Mouse (Mus musculus) stomach, postnatal 0 days (tissue): ENCODE measurements around the gene Kcnj10. TPM values are rescaled to one million over a fixed set of nuclear protein-coding genes. Genes with fewer than 3 reads are reported as not detected.
A peak's percentile ranks its signal among the peaks of the same experiment; 100 is the strongest.

Source experiments
- ATAC-seq: fragments of 200-750 bp; cut with Nextera tagmentation; 2 replicates; pipeline ENCODE4 v1.8.0; 2017; ENCODE audit not compliant: low FRiP score, low TSS enrichment
- DNase-seq: peaks from one replicate; pipeline ENCODE4 v3.0.0-alpha.2; 2016; ENCODE audit warnings: low spot score
- H3K27ac ChIP-seq: fragments of 300-500 bp; sonication (generic); replicated peaks from 2 replicates; pipeline ENCODE4 v1.5.1; 2014; ENCODE audit warnings: mild to moderate bottlenecking, control low read depth
- H3K27me3 ChIP-seq: fragments of 300-500 bp; sonication (generic); 2 replicates; pipeline ENCODE4 v1.6.1; 2014; ENCODE audit warnings: low read length; ENCODE audit not compliant: control insufficient read depth, insufficient read depth
- H3K36me3 ChIP-seq: fragments of 300-500 bp; sonication (generic); 2 replicates; pipeline ENCODE4 v1.6.1; 2014; ENCODE audit warnings: low read length, mixed read lengths; ENCODE audit not compliant: control insufficient read depth, insufficient read depth
- H3K4me1 ChIP-seq: fragments of 300-500 bp; sonication (generic); replicated peaks from 2 replicates; pipeline ENCODE4 v1.6.1; 2014; ENCODE audit warnings: antibody characterized with exemption; ENCODE audit not compliant: control insufficient read depth, insufficient read depth
- H3K4me2 ChIP-seq: fragments of 300-500 bp; sonication (generic); replicated peaks from 2 replicates; pipeline ENCODE4 v1.6.1; 2014; ENCODE audit warnings: low read depth, mild to moderate bottlenecking, control low read depth, moderate library complexity
- H3K4me3 ChIP-seq: fragments of 300-500 bp; sonication (generic); 2 replicates; pipeline ENCODE4 v1.5.1; 2014; ENCODE audit warnings: low read depth, low read length, control low read depth
- H3K9ac ChIP-seq: fragments of 300-500 bp; sonication (generic); 2 replicates; pipeline ENCODE4 v1.6.1; 2014; ENCODE audit warnings: mild to moderate bottlenecking, low read length, control low read depth, mixed read lengths
- H3K9me3 ChIP-seq: fragments of 300-500 bp; sonication (generic); 2 replicates; pipeline ENCODE4 v1.6.1; 2016; ENCODE audit warnings: low read length; ENCODE audit not compliant: control insufficient read depth
- CTCF ChIP-seq: IDR thresholded peaks from 2 replicates; pipeline ENCODE4 v1.5.1; 2016; ENCODE audit warnings: antibody characterized with exemption, low read depth, mild to moderate bottlenecking, moderate library complexity
- EP300 ChIP-seq: optimal IDR thresholded peaks from 2 replicates; pipeline ENCODE3; 2016; ENCODE audit warnings: antibody characterized with exemption
- WGBS: fragments of 180-500 bp; shearing (Covaris S2); extraction: QIAGEN DNeasy Blood & Tissue Kit; methylation state at CpG from one replicate; pipeline ENCODE4 v1.1.7; 2014; 5-methylcytosine and 5-hydroxymethylcytosine counted together
- polyA plus RNA-seq: library from polyadenylated mRNA; unstranded; fragments of >200 nt; fragmentation: Nextera tagmentation; extraction: Ambion mirVana; gene quantifications from 2 replicates; pipeline ENCODE4 v1.2.1, GENCODE M21; 2015

The Kcnj10 gene
- polyA plus RNA-seq, 1 experiment from 2014 or later: 0.17 TPM

- TF ChIP-seq EP300: no peak
- peak; percentile 82 for TF ChIP-seq CTCF
- H3K27ac ChIP-seq: no peak overlapping the region
- H3K27me3 ChIP-seq: no peaks in the 10 kb centered on the region; the same call in 1 of the 2 replicates
- H3K9me3 ChIP-seq: no peaks in the 10 kb centered on the region
- H3K4me2 ChIP-seq: peak overlapping the region; percentile 63
- H3K36me3 ChIP-seq: no peaks in the 10 kb centered on the region
- 0 out of 2 replicates have a peak overlapping the region, but pooled peaks have one; percentile 4 for H3K9ac ChIP-seq
- H3K4me1 ChIP-seq: no peaks in the 10 kb centered on the region
- DNase-seq: peak; percentile 79
- 19% methylated on average over 94 of the region's 94 CpGs for WGBS
- peak; percentile 69 for ATAC-seq
- H3K4me3 ChIP-seq: peak overlapping the region; percentile 38
Measured at GRCm38 (mm10) chr1:172325680-172326535, 15.1 kb upstream of the Kcnj10 start.

GRCm38 (mm10) chr1:172326684-172327083 is 14.3 kb upstream of the Kcnj10 start:
- Histone ChIP-seq H3K9me3 (no peaks in the 10 kb centered on the region), H3K36me3 (no peaks in the 10 kb centered on the region), H3K4me3 (peak overlapping the region; percentile 38), H3K9ac (0 out of 2 replicates have a peak overlapping the region, but pooled peaks have one; percentile 4), H3K27ac (no peak overlapping the region), H3K4me1 (no peaks in the 10 kb centered on the region), H3K4me2 (peak overlapping the region; percentile 63), H3K27me3 (no peaks in the 10 kb centered on the region; the same call in 1 of the 2 replicates)
- DNase-seq (no peak), ATAC-seq (no peak)
- TF ChIP-seq EP300 (no peak), CTCF (no peak)
- 52% methylated on average over 11 of the region's 11 CpGs for WGBS

GRCm38 (mm10) chr1:172327206-172328001 is 13.6 kb upstream of the Kcnj10 start:
- no peak for DNase-seq
- Histone ChIP-seq H3K4me1 (no peaks in the 10 kb centered on the region), H3K4me2 (no peak overlapping the region), H3K36me3 (no peaks in the 10 kb centered on the region), H3K9me3 (no peaks in the 10 kb centered on the region), H3K9ac (no peak overlapping the region), H3K27me3 (no peaks in the 10 kb centered on the region; the same call in 1 of the 2 replicates), H3K27ac (no peak overlapping the region), H3K4me3 (no peak overlapping the region)
- WGBS: 85% methylated on average over 16 of the region's 16 CpGs
- no peak for TF ChIP-seq EP300
- TF ChIP-seq CTCF: no peak
- ATAC-seq: no peak

DNA sequence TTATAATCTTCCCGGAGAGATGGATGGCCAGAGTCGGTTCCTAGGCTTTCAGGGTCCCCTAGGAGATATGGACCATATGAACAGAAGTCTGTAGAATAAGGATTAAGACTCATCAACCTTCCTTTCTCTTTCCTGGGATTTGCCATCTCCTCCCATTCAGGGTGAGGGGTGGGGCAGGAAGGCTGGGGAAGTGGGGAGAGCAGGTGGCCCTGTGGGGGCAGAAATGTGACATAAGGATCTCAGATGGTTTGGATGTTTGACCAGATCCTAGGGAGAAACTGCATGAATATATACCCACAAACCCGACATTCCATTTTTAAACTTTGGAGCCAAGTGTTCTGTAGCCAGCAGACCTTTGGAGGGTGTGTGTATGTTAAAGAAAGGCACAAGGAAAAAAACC is 13.0 kb upstream of the Kcnj10 start:
- DNase-seq: no peak
- Histone ChIP-seq H3K27ac (no peak overlapping the region), H3K4me1 (no peaks in the 10 kb centered on the region), H3K36me3 (no peaks in the 10 kb centered on the region), H3K4me3 (no peak overlapping the region), H3K9ac (no peak overlapping the region), H3K4me2 (no peak overlapping the region), H3K9me3 (no peaks in the 10 kb centered on the region), H3K27me3 (no peaks in the 10 kb centered on the region; the same call in 1 of the 2 replicates)
- WGBS: 72% methylated on average over 3 of the region's 3 CpGs
- no peak for ATAC-seq
- TF ChIP-seq EP300 (no peak), CTCF (no peak)

GRCm38 (mm10) chr1:172328461-172328860 is 12.5 kb upstream of the Kcnj10 start:
- no peaks in the 10 kb centered on the region; the same call in 1 of the 2 replicates for H3K27me3 ChIP-seq
- 64% methylated on average over 7 of the region's 7 CpGs for WGBS

More at GRCm38 (mm10) chr1:172328461-172328860, 12.5 kb upstream of the Kcnj10 start:
- Histone ChIP-seq H3K36me3 (no peaks in the 10 kb centered on the region), H3K4me1 (no peaks in the 10 kb centered on the region), H3K4me3 (no peak overlapping the region), H3K9ac (no peak overlapping the region), H3K4me2 (no peak overlapping the region), H3K9me3 (no peaks in the 10 kb centered on the region), H3K27ac (no peak overlapping the region)
- no peak for TF ChIP-seq CTCF
- TF ChIP-seq EP300: no peak
- DNase-seq (no peak), ATAC-seq (no peak)
